Mouse (Mus musculus): ENCODE measurements at regions not wholly inside any gene's neighbourhood (a gene's known extent, or its start where the extent isn't known, plus 50 kb on each side); places are given as distances from the start of the nearest gene placed in this dataset.

DNA sequence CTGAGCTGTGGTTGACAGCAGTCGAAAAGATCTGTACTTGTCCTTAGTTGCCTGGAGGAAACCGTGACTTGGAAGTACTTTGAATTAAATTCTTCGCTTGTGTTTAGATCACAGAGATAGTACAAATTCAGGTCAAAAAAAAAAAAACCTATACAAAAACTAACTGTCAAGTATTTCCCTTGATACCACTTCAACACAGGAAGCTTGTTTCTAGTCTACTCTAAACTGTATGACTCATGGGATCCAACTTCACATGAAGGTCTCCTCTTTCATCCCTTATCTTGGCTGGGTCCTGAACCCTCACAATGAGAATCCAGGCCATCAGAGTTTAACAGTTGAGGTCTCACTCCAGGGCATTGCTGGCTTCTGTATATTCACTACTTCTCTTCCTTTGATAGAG lies 54.8 kb downstream of the Tmem30b start:
- DNase-seq = no peak

DNA sequence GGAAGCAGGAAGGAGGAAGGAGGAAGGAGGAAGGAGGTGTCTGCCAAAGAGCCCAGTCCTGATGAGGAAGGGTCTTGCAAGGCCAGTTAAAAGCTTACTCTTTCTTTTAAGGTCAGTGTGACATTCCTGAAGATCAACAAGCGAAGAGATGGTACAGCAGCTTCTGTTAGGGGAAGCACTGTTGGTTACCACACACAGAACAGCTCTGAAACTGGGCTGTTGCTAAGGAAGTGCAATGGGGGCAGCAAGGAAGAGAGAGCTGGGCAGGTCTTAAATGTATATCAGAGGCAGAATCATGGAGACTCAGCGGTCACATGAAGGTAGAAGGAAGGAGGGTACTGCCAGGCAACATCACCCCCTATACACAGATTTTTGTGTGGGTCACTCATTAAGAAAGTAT lies 63.3 kb downstream of the Tmem30b start:
- no peak for DNase-seq

DNA sequence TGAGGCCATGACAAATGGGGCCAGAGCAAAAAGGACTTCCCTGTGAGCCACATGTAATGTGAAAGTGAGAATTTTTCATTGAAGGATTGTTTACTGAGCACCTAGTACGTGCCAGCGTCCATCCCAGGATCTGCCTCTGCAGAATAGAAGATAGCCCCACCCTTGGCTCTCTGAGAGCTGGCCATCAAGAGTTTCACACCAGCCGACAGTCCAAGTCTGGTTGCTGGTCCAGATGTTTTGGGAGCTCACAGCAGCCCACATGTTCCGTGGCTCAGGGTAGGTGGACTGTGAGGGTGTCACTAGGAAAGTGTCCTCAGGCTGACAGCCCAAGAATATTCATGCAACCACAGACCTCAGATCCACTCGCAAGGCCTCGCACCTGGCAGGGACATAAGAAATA lies 63.9 kb downstream of the Tmem30b start:
- no peak for DNase-seq

DNA sequence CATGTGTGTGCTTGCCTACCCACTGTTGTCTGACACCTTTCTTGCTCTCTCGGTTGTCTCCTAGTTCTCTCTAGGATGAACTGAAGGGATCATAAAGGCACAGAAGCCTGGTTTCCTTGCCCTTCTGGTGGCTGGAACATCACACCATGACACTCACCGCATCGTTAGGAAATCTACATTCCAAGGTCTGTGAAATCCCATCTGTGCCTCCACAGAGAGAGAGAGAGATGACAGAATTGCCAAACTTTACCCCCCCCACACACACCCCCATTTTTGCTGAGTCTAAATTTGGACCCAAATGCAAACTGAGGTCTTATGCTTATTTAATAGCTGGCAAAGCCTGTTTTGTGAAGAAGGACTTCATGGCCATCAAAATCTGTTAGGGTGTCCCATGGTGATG lies 64.5 kb downstream of the Tmem30b start:
- no peak for DNase-seq

DNA sequence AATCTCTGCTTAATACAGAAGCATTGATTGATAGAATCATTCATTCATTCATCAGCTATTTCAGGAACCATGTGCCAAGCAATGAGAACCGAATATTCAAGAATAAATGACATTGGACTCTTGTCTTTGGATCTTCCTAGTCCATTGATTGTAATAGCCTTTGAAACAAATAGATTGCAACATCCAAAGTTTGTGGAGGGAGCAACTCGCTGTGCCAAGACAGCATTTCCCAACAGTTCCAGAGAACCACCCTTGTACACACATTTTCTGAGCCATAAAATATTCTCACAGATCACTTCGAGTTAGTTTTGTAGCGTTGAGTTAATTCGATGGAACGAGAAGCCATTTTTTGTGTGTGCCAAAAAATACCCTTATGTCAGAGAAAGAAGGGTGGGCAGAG lies 65.0 kb downstream of the Tmem30b start:
- no peak for DNase-seq

DNA sequence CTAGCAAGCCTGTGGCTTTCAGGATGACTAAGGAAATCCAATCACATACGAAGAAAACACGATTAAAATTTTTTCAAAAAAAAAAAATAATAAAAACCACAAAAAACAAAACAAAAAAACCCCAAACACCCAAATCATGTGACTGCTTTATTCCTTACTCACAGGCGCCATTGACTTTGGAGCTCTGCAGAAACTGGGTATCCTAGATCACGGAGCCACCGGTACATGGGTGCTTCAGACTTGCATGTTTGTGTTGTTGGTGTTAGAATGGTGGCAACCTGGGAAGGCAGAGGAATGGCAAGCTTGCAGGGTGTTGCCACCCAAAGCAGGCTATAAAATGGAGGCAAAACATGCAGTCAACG lies 65.6 kb downstream of the Tmem30b start:
- DNase-seq = no peak

DNA sequence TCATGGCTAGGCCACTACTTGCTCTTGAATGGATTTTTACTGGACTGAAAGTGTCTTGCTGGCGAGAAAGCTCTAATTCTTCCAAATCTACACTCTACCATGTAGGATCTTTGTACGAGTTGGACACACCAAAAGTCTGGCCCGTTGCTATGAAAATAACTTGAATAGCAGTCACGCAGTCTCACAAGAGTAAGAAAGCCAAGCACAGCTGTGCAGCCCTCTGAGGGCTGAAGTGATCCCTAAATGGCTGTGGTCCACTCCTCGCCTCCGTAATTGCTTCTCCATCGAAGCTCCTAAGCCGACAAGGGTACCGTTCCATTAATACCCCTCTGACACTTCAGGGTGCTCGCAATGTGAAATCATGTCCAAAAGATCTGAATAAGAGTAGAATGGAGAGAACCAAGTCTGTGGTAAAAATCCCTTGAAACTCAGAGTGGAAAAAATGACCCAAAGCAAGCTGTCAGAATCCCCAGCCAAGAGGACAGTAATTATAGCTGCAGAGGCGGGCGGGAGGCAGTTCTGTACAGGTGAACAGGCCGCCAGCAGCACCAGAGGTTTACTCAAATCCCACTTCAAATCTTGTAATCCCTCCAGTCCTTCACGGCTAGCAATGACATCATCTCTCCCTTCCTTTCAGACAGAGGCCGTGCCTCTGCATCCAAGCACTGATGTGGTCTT lies 66.1 kb downstream of the Tmem30b start:
- no peak for DNase-seq

DNA sequence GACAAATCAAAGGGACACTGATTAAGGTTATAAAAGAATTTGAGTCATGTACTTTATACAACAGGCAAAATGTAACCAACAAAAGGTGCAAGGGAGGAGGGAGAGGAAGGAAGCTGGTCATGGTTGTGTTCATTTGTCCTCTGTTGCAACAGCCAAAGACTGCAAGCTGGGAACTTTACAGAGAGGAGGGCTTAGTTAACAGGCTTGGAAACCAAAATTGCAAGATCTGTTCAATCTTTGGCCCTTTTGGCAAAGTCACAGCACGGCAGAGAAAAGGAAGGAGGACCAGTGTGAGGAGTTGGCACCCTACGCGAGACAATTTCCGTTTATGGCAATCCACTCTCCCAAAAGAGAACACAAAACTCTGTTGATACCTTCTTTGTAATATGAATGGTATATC lies 67.6 kb downstream of the Tmem30b start:
- no peak for DNase-seq

DNA sequence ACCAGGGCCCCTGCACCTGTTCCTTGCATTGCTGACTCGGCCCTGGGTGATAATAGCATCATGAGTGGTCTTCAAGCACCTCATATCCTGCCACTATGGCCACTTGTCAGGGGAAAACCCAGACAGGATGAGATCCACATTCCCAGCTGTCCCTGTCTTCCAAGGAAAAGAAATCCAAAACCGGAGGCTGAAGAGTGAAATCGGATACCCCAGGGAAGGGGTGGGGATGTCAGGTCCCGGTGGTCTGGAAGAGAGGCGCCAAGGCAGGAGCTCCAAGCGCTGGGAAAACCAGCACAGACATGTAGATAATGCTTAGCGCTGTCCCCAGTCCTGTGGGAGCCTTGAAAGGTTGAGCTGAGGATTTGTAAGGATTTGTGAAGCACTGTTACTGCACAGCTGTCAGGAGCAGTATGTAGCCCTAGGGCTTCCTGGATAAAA lies 69.8 kb downstream of the Tmem30b start:
- DNase-seq = no peak

DNA sequence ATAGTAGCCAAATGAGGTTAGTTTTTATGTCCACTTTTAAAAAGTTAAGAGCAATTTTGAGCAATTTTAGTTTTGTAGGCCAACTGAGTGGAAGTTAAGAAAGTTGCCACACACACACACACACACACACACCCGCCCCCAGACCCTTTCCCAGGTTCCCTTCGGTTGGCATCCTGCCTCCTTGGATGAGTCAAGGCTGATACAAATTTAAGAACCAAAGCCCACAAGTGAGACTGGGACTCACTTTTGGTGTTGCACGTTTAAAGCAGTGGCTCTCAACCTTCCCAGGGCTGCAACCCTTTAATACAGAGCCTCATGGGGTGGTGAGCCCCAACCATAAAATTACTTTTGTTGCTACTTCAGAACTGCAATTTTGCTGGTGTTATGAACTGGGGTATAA lies 70.4 kb downstream of the Tmem30b start:
- no peak for DNase-seq

DNA sequence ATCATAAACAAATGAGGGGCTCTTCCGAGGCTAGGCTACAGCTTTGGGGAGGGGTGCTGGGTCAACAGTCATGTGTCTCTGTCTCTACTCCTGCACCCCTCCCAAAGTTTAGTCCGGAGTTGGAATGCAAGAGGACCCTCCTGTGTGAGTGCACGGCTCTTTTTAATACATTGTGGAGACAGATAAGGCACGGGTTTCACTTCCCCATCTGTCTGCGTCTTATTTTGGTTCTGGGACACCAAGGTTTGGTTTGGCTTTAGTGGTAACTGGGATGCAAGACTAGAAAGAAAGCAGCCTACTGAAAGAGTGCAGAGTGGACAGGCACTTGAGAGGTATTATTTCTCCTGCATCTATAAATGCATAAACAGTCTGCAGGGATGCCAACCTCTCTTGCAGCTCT lies 71.2 kb downstream of the Tmem30b start:
- peak; percentile 4 to 13 for DNase-seq

DNA sequence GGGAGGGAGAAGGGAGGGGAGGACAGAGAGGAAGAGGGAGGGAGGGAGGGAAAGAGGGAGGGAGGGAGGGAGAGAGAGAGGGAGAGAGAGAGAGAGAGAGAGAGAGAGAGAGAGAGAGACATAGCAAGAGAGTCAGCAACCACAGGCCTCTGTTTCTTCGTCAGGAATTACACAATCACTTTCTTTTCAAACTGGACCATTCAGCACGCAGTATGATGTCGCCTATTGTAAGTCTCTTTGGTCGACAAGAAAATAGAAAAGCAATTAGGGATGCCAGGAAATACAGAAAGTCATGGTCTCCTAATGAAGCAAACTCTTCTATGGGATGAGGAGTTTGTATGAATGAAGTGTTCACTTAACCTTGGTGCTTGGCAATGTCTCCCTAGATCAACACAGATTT lies 73.1 kb downstream of the Tmem30b start:
- no peak for DNase-seq

DNA sequence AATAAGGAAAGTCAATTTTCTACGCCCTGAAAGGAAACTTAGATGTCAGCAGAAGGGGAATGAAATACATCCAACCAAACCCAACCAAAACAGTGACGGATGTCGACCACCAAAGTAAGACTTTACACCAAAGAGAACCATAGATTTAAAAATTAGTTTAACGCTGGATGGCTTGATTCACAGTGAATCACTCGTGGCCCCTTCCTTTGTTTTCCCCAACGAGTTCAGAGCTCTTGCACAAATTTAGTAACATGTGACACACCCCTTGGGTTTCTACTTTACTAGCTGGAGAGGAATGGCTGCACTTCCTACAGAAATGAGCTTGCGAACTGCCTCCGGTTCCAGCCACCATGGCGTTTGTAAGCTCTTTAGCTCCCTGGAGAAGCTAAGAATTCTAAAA lies 74.2 kb downstream of the Tmem30b start:
- DNase-seq = no peak

DNA sequence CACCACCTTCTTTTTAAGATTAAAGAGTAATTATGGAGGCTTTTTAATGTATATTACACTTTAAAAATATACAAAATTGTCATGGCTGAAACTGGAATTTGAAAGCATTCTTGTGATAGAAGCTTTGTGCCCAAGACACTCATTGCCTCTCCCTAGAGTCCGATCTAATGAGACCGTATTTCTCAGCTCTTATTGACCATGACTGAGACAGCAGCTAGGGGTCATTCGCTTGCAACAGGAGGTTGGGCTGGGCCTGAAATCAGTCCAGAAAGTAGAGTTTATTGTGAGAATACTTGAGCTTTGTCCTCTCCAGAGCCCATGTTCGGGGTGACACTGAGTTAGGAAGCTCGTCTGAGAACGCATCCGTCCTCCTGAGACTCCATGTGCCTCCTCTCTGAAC lies 79.7 kb downstream of the Tmem30b start:
- no peak for DNase-seq

DNA sequence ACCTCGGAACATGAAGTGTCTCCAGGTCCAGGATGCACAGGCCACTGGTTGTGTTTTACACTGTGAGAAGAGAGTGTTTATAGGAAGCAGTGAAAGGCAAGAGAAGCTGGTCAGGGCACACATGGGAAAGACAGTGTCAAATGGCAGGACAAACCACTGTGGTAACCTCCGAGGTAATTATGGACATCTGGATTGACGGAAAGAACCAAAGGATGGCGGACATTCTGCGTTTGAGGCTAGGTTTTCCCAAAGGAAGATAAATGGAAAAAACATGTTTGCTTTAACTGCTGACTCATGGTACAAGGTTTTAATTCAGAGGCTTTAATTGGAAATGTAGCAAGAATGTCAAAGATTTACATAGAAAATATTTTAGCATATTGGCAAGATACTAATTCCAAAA lies 80.2 kb downstream of the Tmem30b start:
- no peak for DNase-seq

DNA sequence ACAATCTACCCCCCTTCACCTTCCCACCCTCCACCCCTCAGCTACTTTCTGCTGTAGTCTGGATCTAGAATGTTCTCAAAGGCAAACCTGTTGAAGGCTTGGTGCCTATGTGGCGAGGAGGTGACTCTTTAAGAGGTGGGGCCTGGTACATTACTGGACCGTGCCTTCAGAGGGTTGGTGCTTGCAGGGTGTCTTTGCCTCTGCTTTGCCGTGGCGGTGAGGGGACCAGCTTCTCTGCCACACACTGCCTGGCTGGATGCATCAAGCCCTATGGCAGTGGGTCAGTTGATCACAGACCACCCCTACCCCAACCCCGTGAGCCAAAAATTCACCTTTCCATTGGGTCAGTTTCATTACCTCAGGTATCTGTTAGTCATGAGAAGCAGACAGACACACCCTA lies 81.9 kb downstream of the Tmem30b start:
- DNase-seq = no peak

DNA sequence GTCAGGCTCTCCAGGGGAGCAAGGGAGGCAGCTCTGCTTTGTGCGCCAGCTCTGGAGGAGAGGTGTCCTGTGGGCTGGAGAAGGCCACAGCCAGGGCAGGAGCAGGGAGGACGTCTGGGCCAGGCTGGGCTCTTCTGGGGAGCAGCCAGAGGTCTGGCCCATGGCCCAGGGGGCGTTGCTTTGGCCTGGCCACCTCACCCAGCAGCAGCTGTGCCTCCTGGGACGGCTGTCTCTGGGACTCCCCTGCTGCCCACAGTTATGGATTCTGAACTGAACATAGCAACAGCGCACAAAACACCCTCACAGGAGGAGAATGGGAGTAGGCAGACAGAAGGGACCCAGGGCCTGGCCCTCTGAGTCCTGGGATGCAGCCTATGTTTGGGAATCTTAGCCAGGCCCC lies 84.1 kb downstream of the Tmem30b start:
- DNase-seq = no peak

DNA sequence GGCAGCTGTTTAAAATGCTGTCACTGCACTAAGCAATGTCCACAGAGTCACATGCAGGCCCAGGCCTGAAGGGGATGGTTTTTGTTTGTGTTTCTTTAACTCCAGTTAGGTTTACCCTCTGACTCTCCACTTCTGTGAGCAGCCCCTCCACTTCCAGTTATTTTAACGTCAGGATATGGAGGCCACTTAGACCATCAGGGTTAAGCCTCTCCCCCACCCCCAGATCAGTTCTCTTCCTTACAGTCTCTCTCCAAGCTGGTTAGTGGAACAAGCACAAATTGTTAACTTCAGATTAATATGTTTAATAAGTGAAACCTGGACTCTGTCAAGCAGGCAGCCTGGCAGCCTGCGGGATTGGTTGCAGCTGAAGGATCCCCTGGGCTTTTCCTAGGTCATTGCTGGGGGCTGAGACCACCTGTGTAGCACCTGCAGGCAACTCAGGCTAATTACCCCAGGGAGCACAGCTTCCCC lies 85.9 kb downstream of the Tmem30b start:
- DNase-seq = no peak

DNA sequence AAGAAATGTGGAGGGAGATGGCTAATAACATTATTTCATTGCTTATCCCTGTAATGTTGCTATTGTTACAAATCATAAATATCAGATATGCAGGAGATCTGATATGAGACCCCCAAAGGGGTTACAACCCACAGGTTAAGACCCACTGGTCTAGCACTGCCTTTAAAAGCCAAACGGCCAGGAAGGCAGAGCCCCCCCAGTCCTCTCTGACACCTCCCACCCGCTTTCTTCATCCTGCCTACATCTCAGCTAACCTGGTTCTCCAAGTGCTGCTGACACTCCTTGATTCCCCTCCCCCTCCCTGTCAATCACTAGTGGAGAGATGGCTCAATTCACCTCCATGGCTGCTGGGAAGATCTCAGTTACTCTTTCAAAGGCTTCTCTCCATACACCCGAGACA lies 94.9 kb downstream of the Tmem30b start:
- no peak for DNase-seq

DNA sequence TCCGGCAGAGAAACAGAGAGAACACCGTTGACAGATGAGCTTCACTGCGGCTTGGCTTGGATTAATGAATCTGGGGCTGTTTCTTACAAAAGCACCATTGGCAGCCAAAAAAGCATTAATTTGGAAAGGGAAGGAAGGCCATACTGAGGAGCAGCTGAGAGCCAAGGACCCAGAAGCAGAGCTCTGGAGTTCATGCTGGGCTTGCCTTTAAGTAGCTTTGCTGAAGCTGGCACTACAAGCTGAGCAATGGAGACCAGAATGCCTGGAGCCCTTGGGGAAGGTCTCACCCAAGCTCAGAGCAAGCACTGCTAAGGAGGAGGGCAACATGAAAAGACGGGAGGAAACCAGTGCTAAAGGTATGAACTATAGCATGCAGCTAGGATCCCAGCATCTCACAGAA lies 95.7 kb downstream of the Tmem30b start:
- DNase-seq = no peak

DNA sequence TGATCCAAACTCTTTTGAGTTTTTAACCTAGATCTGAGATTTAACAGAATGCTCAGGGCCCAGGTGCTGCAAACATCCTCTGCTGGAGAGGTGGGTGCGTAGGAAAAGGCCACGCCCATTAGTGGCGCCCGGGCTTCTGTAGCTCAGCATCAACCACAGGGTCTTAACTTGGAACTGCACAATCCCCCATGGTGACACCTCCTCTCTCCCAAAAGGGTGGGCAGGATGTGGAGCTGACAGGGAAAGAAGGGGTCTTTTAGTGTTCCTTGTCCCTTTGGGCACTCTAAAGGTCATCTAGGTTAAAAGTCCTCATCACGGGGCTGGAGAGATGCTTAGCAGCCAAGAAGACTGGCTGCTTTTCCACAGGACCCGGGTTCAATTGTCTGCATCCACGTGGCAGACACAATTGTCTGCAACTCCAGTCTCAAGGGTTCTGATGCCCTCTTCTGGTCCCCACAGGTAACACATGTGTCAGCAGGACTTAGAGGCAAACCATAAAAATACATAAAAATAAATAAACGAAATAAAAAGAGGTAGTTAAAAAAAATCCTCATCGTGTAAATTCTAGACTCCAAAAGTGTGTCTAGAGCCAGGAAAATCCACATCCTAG lies 96.2 kb downstream of the Tmem30b start:
- peak; percentile 21 to 31 for DNase-seq

DNA sequence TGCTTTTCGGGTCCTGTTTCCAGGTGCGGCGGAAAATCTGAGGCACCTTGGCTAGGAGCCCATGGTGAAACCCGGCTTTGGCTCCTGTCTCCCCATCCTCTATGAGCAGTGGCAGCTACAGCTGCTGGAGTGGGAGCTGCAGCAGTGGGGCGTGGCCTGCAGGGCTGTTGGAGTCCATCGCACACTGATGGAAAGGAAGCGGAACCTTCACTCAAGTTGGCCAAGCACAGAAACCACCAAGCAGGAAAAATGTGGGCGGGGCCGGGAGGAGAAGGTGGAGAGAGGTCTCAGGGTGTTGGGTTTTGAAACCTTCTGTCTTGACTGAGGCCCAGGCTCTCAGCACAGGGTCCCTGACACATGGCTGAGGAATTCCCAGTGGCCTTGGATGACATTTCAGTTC lies 97.1 kb downstream of the Tmem30b start:
- no peak for DNase-seq

DNA sequence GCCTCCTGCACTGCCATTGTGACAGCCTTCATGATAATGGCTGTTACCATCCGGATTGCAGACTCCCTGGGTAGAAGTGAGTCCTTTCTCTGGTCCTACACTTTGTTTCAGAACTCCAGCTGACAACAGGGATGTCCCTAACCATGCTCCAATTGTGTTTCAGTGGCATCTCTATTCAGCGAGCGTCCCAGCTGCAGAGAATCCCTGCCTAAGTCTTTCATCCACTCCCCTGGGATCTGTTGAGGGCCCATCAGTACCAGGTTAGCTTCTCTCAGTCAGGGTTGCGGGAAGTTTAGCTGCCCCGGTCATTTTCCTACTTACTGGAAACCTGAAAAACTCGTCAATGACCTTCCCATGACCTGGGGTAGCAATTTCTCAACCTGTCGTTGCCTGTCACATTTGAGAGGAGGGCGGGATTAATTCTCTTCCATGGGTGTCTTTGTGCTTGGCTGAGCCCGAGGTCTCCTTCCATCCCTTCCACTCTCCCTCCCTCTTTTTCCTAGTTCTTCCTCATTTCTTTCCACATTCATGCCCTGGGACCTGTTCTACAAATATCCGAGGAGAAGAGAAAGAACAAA lies 97.7 kb downstream of the Tmem30b start:
- DNase-seq = no peak

DNA sequence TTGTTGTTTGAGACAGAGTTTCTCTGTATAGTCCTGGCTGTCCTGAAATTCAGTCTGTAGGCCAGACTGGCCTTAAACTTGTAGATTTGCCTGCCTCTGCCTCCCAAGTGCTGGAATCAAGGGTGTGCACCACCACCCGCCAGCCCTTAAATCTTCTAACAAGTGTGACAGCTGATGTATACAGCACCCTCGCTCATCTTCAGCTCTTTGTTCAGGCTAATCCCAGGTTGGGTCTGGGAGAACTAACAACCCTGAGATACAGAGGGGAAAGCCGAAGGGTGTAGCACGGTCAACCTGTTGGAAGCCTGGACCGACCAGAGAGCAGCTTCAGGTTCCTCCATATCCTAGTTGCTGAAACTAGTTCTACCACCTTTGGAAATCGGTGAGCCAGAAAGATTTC lies 99.0 kb downstream of the Tmem30b start:
- DNase-seq = no peak

DNA sequence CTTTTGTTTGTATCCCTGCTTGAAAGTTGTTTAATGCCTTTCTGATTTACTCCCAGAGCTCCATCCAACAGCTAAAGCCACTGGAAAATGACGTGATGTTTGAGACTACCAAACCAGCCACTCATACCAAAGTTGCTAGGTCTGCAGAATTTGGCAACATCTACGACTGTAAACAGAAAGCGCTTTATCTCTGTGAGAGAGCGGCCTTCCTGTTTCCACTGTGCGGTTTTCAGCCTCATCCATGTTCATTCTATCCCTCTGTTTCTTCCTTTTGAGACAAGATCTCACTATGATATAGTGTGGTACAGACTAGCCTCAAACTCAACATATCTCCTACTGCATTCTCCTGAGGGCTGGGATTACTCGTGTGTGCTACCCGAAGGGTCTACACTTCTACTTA lies 100.0 kb downstream of the Tmem30b start:
- no peak for DNase-seq
